Mouse (Mus musculus) brain, embryonic 14.5 days (tissue): Measurements from ENCODE around the gene Capn12.

ENCODE experiments used
- CTCF ChIP-seq: fragments of 200-500 bp; IDR thresholded peaks from 2 replicates; pipeline ENCODE4 v1.5.1; 2012; ENCODE audit warnings: inconsistent platforms, mild to moderate bottlenecking, moderate library complexity, borderline replicate concordance; ENCODE audit not compliant: insufficient read depth, insufficient read length; ENCODE audit errors: extremely low read depth
- POLR2A ChIP-seq: fragments of 200-500 bp; IDR thresholded peaks from 2 replicates; pipeline ENCODE4 v1.6.1; 2012; ENCODE audit warnings: mild to moderate bottlenecking, inconsistent platforms, borderline replicate concordance; ENCODE audit not compliant: poor library complexity, insufficient read depth, insufficient read length, severe bottlenecking; ENCODE audit errors: extremely low read depth

DNA sequence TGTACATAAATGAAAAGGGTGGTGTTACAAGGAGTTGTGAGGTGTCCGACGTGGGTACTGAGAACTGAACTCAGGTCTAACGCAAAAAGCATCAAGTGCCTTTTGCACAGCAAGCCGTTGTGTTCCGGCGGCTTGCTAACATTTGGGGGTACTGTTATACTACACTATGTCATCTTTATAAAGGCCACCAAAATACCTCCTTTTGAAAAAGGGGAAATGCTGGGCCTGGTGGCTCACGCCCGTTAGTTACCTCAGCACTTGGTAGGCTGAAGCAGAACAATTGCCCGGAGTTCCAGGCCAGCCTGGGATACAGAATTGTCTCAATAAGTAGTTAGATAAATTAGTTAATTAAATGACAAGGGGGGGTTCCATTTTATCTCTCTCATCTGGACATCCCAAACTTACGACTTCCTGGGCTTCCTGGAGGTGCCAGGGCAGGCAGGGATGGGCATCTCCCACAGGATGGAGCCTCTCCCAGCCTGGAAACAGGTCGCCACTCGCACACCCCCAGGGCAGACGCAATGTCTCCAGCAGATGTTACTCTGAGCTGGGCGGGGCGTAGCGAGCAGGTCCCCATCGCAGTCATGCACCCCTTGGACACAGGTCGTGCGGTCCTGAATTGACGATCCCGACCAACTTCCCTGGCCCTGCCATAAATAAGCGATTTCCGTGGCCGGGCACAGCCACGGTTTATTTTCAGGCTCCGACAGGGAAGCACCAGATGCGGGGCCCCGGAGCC lies 14.3 kb upstream of the Capn12 start:
- TF ChIP-seq POLR2A = no peak
- no peak for TF ChIP-seq CTCF
